Mouse (Mus musculus) urinary bladder, postnatal 36 days (tissue): ENCODE results near the gene Susd1.
"Not testable (repeated sequence)": the region's sequence is repeated elsewhere in the genome, so short reads cannot be mapped to it uniquely, and the experiment has no call there.

ENCODE experiments used
- DNase-seq, 2 experiments: peaks; one replicate each; pipeline ENCODE4 v3.0.0; 2022; ENCODE audit warnings: low spot score in 2 of 2, mixed read lengths in 1 of 2

Susd1 gene

DNA sequence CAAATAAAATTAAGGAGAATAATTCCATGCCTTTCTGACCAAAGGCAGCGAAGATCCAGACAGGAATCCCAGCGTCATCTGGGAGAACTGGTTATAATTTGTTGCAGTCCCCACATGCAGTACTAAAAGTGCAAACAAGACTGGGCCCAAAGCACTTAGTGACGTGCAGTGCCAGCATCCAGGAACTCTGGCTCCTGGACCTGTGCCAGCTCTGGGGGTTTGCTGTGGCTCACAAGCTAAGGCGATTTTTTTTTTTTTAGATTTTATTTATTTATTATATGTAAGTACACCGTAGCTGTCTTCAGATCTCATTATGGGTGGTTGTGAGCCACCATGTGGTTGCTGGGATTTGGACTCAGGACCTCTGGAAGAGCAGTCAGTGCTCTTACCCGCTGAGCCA lies 152.1 kb downstream of the Susd1 start:
- not testable (repeated sequence) for DNase-seq

DNA sequence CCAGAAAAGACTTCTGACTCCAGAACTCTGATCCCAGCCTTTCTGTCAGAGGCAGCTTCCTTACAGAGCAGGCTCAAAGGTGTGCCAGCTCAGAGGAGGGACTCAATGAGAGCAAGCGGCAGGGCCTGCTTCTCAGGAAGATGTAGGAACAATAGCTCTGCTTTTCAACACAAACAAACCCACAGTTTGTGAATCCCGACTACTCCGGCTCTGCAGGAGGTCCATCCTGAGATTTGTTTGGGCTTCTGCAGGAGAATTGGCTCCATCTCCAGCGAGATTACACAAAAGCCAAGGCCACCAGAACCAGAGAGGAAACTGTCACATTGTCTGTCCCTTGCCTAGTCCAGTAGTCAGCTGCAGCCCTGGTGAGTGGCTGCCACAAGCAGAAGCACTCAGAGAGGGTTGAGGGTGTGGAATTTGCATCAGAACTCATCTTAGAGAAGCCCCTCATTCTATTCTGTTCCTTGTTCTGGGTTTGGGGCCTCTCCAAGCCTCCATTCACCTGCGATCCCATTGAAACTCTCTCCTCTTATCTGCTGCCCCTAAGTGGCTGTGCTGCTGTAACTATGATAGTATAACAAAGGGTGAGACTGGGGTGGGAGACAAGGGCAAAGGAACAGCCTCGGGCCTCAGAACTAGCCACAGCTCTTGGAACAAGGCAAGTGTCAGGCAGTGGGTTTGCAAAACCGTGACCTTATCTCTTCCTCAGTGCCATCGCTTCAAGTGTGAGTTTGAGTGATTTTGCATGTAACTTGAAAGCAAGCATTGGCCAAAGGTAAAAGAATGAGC lies 155.5 kb downstream of the Susd1 start:
- no peak for DNase-seq

DNA sequence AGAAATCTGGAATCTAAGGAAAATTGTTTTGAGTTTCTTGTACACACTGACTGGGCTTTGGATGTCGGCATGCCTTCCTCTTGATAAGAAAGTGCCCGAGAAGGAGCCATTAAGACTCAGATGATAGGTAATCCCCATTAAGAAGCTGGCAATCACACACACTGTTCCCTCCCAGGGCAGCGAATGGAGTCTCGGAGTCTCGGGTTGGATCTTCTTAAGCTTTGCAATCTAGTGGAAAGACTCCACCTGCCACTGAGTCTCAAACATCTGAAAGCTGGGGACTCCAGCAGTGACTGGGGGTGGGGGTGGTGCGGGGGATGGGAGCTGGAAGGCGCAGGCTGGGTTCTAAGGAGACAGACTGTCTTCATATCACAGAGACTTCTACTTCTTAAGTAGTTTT lies 156.3 kb downstream of the Susd1 start:
- no peak for DNase-seq

DNA sequence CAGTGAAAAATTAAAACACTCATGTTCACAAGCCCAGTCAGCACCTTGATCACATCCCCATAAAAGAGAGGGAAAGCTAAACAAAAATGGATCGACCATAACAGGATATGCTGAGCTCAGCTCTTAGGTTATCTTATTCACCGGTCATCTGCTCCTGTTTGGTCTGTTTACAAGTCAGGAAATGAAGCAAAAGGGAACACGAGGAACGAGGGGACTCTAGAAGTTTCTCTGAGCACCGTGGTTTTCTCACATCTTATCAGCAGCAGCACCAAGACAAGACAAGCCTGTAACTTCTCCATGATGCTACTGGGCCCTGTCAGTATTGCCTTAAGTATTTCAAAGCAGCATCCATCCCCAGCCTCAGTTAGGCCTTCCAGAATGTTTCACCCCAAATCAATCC lies 157.6 kb downstream of the Susd1 start:
- no peak for DNase-seq

DNA sequence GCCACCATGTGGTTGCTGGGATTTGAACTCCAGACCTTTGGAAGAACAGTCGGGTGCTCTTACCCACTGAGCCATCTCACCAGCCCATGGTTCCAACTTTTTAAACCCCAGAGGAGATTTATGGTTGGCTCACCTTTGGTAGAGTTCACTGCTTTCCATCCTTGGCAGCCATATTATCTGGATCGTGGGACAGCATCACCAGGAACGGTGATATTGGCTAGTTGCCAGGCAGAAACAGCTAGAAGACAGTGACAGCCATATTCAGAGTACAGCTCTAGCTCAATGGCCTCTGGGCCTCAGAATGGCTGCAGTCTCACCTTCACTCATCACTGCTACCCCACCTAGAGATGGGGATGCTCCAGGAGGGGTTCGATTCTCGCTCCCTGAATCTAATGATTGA lies 159.3 kb downstream of the Susd1 start:
- no peak for DNase-seq

DNA sequence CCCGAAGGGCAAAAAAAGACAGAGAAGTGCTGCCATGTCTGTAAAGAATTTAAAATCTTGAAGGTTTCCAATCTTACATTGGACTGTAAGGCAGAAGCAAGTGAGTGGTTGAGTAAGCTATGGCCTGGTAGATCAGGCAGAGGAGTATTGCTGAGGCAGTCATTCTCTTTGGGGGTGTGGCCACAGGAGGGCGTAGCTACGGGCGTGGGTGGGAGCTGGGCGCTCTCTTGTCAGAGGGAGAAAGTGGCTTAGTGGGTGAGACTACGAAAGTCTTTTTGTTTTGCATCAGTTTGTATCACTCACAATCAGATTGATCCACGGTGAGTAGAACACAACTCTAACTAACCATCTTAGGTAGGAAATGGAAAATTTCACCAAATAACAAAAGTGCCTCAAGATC lies 160.0 kb downstream of the Susd1 start:
- no peak for DNase-seq

DNA sequence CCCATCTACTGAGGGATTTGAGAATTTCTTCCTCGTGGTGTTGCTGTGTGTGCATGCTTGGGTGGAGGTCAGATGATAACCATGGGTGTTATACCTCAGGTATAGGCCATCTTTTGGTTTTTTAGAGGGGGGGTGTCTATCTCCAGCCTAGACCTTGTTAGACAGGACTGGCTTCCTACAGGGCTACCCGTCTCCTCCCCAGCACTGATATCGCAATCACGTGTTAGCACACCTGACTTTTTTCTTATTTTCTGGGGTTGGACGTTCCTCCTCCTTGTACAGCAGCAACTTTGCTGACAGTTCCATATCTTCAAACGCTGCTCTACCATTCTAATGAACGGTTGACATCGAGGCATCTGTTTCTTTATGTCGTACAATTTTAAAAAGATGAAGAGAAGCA lies 160.5 kb downstream of the Susd1 start:
- DNase-seq, result no peak

DNA sequence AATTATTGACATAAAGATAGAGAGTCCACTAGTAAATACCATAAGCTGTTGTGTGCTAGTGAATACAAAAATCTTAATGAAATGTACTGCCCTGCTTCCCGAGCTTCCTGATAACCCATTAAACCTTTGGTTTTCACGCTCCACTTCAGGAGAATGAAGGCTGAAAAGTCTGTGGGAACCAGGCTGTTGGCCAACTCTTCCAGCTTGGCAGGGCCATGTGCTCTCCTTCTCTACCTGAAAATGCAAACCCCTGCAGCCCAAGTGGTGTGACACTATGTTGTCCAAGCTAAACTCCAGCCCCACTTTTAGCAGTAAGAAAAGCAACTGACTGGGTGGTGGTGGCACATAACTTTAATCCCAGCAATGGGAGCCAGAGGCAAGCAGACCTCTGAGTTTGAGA lies 162.5 kb downstream of the Susd1 start:
- DNase-seq, result no peak

DNA sequence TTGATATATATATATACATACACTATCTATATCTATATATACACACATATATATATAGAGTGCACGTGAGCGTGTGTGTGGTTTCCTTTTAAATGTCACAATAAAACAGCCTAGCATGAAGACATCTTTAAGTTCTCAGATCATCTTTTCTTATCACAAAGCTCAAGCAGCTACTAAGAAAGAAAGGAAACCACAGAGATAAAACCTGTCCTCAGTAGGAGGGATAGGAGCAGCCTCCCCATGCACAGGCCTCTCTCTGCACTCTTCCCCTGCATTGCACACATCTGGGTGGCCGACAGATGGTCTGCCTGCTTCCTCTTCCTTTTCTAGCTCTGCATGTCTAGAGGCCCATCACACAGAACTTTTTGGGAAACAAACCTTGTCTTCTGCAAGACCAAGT lies 162.9 kb downstream of the Susd1 start:
- no peak for DNase-seq

DNA sequence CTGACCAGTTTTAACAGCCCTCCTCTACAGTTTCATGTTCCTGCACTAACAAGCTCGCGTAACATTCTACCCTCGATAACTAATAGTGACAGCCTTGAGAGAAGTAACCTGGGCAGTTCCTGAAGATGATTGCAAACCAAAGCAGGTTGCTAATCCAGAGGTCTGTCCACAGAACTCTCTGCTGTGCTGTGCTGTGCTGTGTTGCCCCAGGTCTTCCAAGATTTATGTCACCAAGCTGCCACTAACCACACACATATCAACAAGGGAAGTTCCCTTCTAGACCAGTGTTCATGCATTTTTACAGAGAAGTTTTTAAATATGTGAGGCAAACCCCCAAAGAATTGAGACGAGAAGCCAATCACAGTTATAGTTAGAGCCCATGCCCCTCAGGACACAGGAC lies 164.3 kb downstream of the Susd1 start:
- no peak for DNase-seq

DNA sequence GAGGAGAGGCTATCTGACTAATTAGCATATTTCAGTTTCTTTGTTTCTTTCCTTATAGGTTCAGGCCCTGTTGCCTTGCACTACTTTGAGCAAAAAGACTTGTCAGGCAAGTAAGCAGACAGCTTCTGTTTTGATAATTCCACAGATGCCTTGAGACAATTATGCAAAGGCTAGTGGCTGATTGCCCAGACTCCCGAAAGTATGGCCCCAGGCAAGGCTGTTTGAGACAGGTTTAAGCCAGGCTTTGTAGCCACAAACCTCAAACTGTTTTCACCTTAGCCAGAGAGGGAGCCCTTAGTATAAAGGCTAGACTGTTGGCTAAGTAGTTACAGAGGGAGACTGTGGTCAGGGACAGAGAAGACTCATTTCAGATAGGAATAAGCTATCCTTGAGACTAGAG lies 165.1 kb downstream of the Susd1 start:
- no peak for DNase-seq

DNA sequence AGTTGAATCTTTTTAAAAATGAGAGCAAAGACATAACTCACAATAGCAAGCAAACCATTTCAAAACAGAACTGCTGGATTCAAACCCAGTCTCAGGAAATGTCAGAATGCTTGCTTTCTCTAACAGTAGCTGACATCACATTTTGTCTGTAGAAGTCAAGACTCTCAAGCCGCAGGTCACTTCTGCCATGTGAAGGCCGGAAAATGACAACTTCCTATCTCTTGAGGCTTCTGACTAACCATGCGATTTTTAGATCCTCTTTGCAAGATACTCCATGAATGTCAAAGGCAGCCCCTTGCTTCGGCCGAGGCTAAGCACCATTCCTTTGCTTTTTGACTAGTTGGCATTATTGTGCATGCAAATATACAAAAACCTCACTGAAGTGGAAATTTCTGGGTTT lies 172.8 kb downstream of the Susd1 start:
- no peak for DNase-seq

DNA sequence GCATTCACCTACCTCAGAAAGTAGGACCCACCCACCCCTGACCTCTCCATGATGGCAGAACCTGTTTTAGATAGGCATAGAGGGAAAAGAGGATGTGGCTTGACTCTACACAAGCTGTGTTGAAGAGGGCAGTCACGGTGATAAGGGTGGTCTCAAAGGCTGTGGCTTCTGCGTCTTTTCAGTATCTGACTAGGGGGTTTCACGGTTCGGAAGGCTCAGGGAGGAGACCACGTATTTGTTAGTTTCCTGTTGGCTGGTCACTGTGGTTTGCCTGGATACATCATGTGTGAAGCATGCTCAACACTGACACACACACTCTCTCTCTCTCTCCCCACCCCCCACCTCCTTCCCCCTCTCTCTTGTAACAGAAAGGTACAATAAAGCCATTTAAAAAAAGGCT lies 173.3 kb downstream of the Susd1 start:
- no peak for DNase-seq
